Mouse (Mus musculus) CH12.LX (cell line): Measurements from ENCODE around the gene Smo. TPM values are rescaled to one million over a fixed set of nuclear protein-coding genes. Genes with fewer than 3 reads are reported as not detected.
A peak's percentile ranks its signal among the peaks of the same experiment; 100 is the strongest.

Source experiments
- DNase-seq: peaks from one replicate; pipeline ENCODE4 v3.0.0-alpha.2; 2013; ENCODE audit errors: extremely low read depth
- H3K27ac ChIP-seq: 2 replicates; pipeline ENCODE4 v1.5.1; 2012; ENCODE audit warnings: low read depth, mild to moderate bottlenecking, control low read depth, moderate library complexity; ENCODE audit not compliant: insufficient read depth
- H3K27me3 ChIP-seq: replicated peaks from 2 replicates; pipeline ENCODE3; 2012; ENCODE audit warnings: inconsistent platforms
- H3K36me3 ChIP-seq, 2 experiments: replicated peaks in 1 of 2; 2 replicates each; pipeline versions ENCODE3 to v1.6.1; 2012; ENCODE audit warnings: inconsistent platforms in 1 of 2, low read length in 1 of 2, mild to moderate bottlenecking in 1 of 2, mixed read lengths in 1 of 2, moderate library complexity in 1 of 2; ENCODE audit not compliant: control insufficient read depth in 1 of 2, insufficient read depth in 1 of 2
- H3K4me1 ChIP-seq, 2 experiments: 2 replicates each; pipeline ENCODE4 v1.6.1; 2012; ENCODE audit warnings: inconsistent platforms in 1 of 2, moderate library complexity in 1 of 2; ENCODE audit not compliant: insufficient read depth in 2 of 2, control insufficient read depth in 1 of 2
- H3K4me2 ChIP-seq: 2 replicates; pipeline ENCODE4 v1.6.1; 2012; ENCODE audit warnings: low read depth, mild to moderate bottlenecking, control low read depth; ENCODE audit not compliant: poor library complexity, insufficient read depth, severe bottlenecking
- H3K4me3 ChIP-seq, 3 experiments: fragments of 150-350 bp in 1 of 3; sonication (generic) in 1 of 3; replicated peaks in 1 of 3; 2 replicates each; pipeline versions ENCODE3 to v1.5.1; 2011 to 2012; ENCODE audit warnings: low read depth in 2 of 3, low read length in 2 of 3, mild to moderate bottlenecking in 2 of 3, moderate library complexity in 2 of 3, control low read depth in 1 of 3, improper control_type of control experiment in 1 of 3, inconsistent platforms in 1 of 3, mixed read lengths in 1 of 3; ENCODE audit not compliant: poor library complexity in 1 of 3
- H3K79me2 ChIP-seq: replicated peaks from 2 replicates; pipeline ENCODE4 v1.6.1; 2012; ENCODE audit warnings: mild to moderate bottlenecking, moderate library complexity; ENCODE audit not compliant: control insufficient read depth, poor library complexity, insufficient read depth, severe bottlenecking; ENCODE audit errors: extremely low read depth
- H3K9ac ChIP-seq: 2 replicates; pipeline ENCODE4 v1.6.1; 2012; ENCODE audit warnings: low read depth, mild to moderate bottlenecking, control low read depth, moderate library complexity; ENCODE audit not compliant: insufficient read depth
- H3K9me3 ChIP-seq: replicated peaks from 2 replicates; pipeline ENCODE3; 2012; ENCODE audit warnings: low read length, inconsistent platforms, mixed read lengths
- CHD1 ChIP-seq: IDR thresholded peaks from 2 replicates; pipeline ENCODE4 v1.6.1; 2012; ENCODE audit warnings: low read depth, low read length, improper control_type of control experiment, inconsistent platforms
- CHD2 ChIP-seq: IDR thresholded peaks from 2 replicates; pipeline ENCODE4 v1.6.1; 2011; ENCODE audit warnings: low read length, improper control_type of control experiment
- CTCF ChIP-seq, 2 experiments: IDR thresholded peaks in 1 of 2; conservative IDR thresholded peaks in 1 of 2; 2 replicates each; pipeline ENCODE4 v1.5.1; 2011 to 2012; ENCODE audit warnings: low read depth in 2 of 2, low read length in 2 of 2, improper control_type of control experiment in 1 of 2, inconsistent platforms in 1 of 2, mild to moderate bottlenecking in 1 of 2, moderate library complexity in 1 of 2
- ELF1 ChIP-seq: IDR thresholded peaks from 2 replicates; pipeline ENCODE4 v1.6.1; 2014; ENCODE audit warnings: low read depth, mild to moderate bottlenecking, inconsistent platforms, low read length, improper control_type of control experiment
- JUN ChIP-seq: IDR thresholded peaks from 2 replicates; pipeline ENCODE4 v1.6.1; 2011; ENCODE audit warnings: low read depth, mild to moderate bottlenecking, low read length, improper control_type of control experiment, moderate library complexity; ENCODE audit not compliant: insufficient read depth
- JUND ChIP-seq: conservative IDR thresholded peaks from 2 replicates; pipeline ENCODE4 v1.6.1; 2011; ENCODE audit warnings: low read depth, low read length, improper control_type of control experiment
- KAT2A ChIP-seq: IDR thresholded peaks from 2 replicates; pipeline ENCODE4 v1.6.1; 2012; ENCODE audit warnings: low read length, improper control_type of control experiment, inconsistent platforms; ENCODE audit not compliant: insufficient replicate concordance
- MAFK ChIP-seq: IDR thresholded peaks from 2 replicates; pipeline ENCODE4 v1.6.1; 2011; ENCODE audit warnings: low read length, improper control_type of control experiment; ENCODE audit not compliant: insufficient replicate concordance
- MAX ChIP-seq: IDR thresholded peaks from 2 replicates; pipeline ENCODE4 v1.6.1; 2011; ENCODE audit warnings: low read length, improper control_type of control experiment
- MYC ChIP-seq: IDR thresholded peaks from 2 replicates; pipeline ENCODE4 v1.6.1; 2011; ENCODE audit warnings: low read depth, mild to moderate bottlenecking, improper control_type of control experiment, low read length
- NELFE ChIP-seq: IDR thresholded peaks from 2 replicates; pipeline ENCODE4 v1.6.1; 2011; ENCODE audit warnings: low read depth, low read length, improper control_type of control experiment
- RAD21 ChIP-seq: IDR thresholded peaks from 2 replicates; pipeline ENCODE4 v1.6.1; 2011; ENCODE audit warnings: low read depth, mild to moderate bottlenecking, low read length, improper control_type of control experiment, moderate library complexity
- SIN3A ChIP-seq: IDR thresholded peaks from 2 replicates; pipeline ENCODE4 v1.6.1; 2012; ENCODE audit warnings: low read length, improper control_type of control experiment, inconsistent platforms
- SMC3 ChIP-seq: IDR thresholded peaks from 2 replicates; pipeline ENCODE4 v1.6.1; 2011; ENCODE audit warnings: low read depth, low read length, improper control_type of control experiment
- TCF12 ChIP-seq: IDR thresholded peaks from 2 replicates; pipeline ENCODE4 v1.6.1; 2014; ENCODE audit warnings: low read depth, mild to moderate bottlenecking, inconsistent platforms, low read length, improper control_type of control experiment
- ZC3H11A ChIP-seq: IDR thresholded peaks from 2 replicates; pipeline ENCODE4 v1.6.1; 2012; ENCODE audit warnings: low read depth, mild to moderate bottlenecking, inconsistent platforms, low read length, improper control_type of control experiment
- ZMIZ1 ChIP-seq: IDR thresholded peaks from 2 replicates; pipeline ENCODE4 v1.6.1; 2012; ENCODE audit warnings: low read depth, mild to moderate bottlenecking, inconsistent platforms, low read length, improper control_type of control experiment
- dilution Hi-C: fragments of 300-500 bp; cut with MboI; formaldehyde crosslinking; loops from 2 replicates; pipeline ENCODE4 v1.14.3; 2020; ENCODE audit warnings: low sequenced_read_pairs; ENCODE audit not compliant: extremely low pct_unique_long_range_greater_than_20kb, extremely low pct_ligation_motif_present
- in situ Hi-C: fragments of 300-500 bp; cut with MboI; formaldehyde crosslinking; loops from 3 replicates; pipeline ENCODE4 v1.14.3; 2019; ENCODE audit warnings: low sequenced_read_pairs, low pct_ligation_motif_present, low pct_unique_long_range_greater_than_20kb, mixed read lengths
- polyA plus RNA-seq: library from polyadenylated mRNA; unstranded; fragments of >175 nt; gene quantifications from 2 replicates; pipeline ENCODE4 v1.2.1, GENCODE M21; 2012; ENCODE audit warnings: low read depth; ENCODE audit not compliant: insufficient read length
- total RNA-seq, 2 experiments: library from RNA; depleted of rRNA; stranded (reverse); fragments of 300-350 nt in 1 of 2; fragments of >200 nt in 1 of 2; gene quantifications; 2 replicates each; pipeline ENCODE4 v1.2.3; 2012 to 2014

The Smo gene
- total and polyA plus RNA-seq, 3 experiments = 0.04 to 0.17 TPM; not detected in 1

- dilution Hi-C loops (no loop called here), in situ Hi-C loops (no loop called here)
- H3K4me2 ChIP-seq = no peak overlapping the region
- peaks cover 0 to 3% of the 10 kb centered on the region in 2 experiments; a peak in 3 of 4 replicates for H3K4me1 ChIP-seq
- peak; percentile 47 for DNase-seq
- no peaks in the 10 kb centered on the region for H3K79me2 ChIP-seq
- H3K36me3 ChIP-seq = peaks cover 0 to 2% of the 10 kb centered on the region in 2 experiments
- H3K27me3 ChIP-seq = no peaks in the 10 kb centered on the region
- peaks cover 3% of the 10 kb centered on the region for H3K9me3 ChIP-seq
- H3K27ac ChIP-seq = no peak overlapping the region
- H3K9ac ChIP-seq = no peak overlapping the region
- TF ChIP-seq TCF12 (0 out of 2 replicates have a peak, but pooled peaks have one; percentile 14), KAT2A (no peak), SMC3 (peak; percentile 92), JUND (no peak), MYC (0 out of 2 replicates have a peak, but pooled peaks have one; percentile 29), RAD21 (peak; percentile 93), MAX (no peak), SIN3A (0 out of 2 replicates have a peak, but pooled peaks have one; percentile 18), NELFE (0 out of 2 replicates have a peak, but pooled peaks have one; percentile 25), MAFK (no peak), ZC3H11A (peak; percentile 43; the same call in 1 of the 2 replicates), CTCF (conservative IDR thresholded peaks at IDR 0.05 in 1 of 2, IDR thresholded peaks at IDR 0.05 in 1 of 2; ENCODE audit: low read depth in 2 of 2, low read length in 2 of 2) (peak; percentile 80 to 91)
- H3K4me3 ChIP-seq = no peak overlapping the region
Measured at GRCm38 (mm10) chr6:29762524-29762923, 27.2 kb downstream of the Smo start.

- Histone ChIP-seq H3K4me2 (no peak overlapping the region), H3K27me3 (no peaks in the 10 kb centered on the region), H3K27ac (no peak overlapping the region), H3K79me2 (peaks cover 17% of the 10 kb centered on the region), H3K9ac (no peak overlapping the region), H3K9me3 (peaks cover 3% of the 10 kb centered on the region), H3K36me3 (peaks cover 0 to 5% of the 10 kb centered on the region in 2 experiments), H3K4me1 (peaks cover 0 to 14% of the 10 kb centered on the region in 2 experiments; a peak in 3 of 4 replicates), H3K4me3 (no peak overlapping the region)
- in situ Hi-C loops (loop anchor here (5.0 kb wide), 1 partner anchor 60 kb away; no protein-coding TSS in a partner anchor), dilution Hi-C loops (no loop called here)
- DNase-seq = no peak
- no peak for TF ChIP-seq ZMIZ1
- no peak for TF ChIP-seq CHD2
- TF ChIP-seq CHD1 = no peak
- peak; percentile 39 for TF ChIP-seq SMC3
- no peak for TF ChIP-seq ELF1
- TF ChIP-seq JUN = no peak
- peak; percentile 67 for TF ChIP-seq MYC
- peak in 1 of 2 experiments; percentile 53; a peak in 2 of 4 replicates for TF ChIP-seq CTCF (conservative IDR thresholded peaks at IDR 0.05 in 1 of 2, IDR thresholded peaks at IDR 0.05 in 1 of 2; ENCODE audit: low read depth in 2 of 2, low read length in 2 of 2)
- peak; percentile 39 for TF ChIP-seq RAD21
- TF ChIP-seq, all 38 proteins: peak for 4
Measured at GRCm38 (mm10) chr6:29766874-29767273, 31.6 kb downstream of the Smo start.
